Mouse (Mus musculus): Measurements from ENCODE around the gene Sparcl1. TPM values are rescaled to one million over a fixed set of nuclear protein-coding genes. Genes with fewer than 3 reads are reported as not detected.

The Sparcl1 gene
- polyA plus RNA-seq, 1 experiment from 2014 or later = 3.0 TPM

DNA sequence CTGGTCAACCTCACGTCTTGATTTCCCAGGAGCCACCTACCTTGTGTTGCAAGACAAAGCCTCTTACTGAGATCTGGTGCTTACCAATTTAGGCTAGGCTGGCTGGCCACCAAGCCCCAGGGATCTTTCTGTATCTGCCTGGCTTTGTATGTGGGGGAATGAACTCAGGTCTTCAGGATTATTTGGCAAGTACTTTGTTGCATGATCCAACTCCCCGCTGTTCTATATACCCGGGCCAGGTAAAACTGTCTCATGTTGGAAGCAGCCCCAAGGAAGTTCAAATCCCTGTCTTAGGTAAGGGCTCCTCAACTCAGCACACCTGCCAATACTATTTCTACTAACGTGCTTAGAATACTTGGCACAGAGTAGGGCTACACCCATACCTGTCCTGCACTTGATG lies 17.4 kb upstream of the Sparcl1 start:
- Histone ChIP-seq H3K27ac (no peak overlapping the region), H3K4me3 (no peak overlapping the region), H3K9ac (no peak overlapping the region), H3K4me2 (no peak overlapping the region), H3K36me3 (no peaks in the 10 kb centered on the region), H3K27me3 (replicated peaks) (no peaks in the 10 kb centered on the region), H3K4me1 (no peaks in the 10 kb centered on the region), H3K9me3 (replicated peaks) (no peaks in the 10 kb centered on the region)
- ATAC-seq = no peak
- 72% methylated on average over 4 of the region's 4 CpGs for WGBS (ENCODE audit: insufficient replicate concordance)

DNA sequence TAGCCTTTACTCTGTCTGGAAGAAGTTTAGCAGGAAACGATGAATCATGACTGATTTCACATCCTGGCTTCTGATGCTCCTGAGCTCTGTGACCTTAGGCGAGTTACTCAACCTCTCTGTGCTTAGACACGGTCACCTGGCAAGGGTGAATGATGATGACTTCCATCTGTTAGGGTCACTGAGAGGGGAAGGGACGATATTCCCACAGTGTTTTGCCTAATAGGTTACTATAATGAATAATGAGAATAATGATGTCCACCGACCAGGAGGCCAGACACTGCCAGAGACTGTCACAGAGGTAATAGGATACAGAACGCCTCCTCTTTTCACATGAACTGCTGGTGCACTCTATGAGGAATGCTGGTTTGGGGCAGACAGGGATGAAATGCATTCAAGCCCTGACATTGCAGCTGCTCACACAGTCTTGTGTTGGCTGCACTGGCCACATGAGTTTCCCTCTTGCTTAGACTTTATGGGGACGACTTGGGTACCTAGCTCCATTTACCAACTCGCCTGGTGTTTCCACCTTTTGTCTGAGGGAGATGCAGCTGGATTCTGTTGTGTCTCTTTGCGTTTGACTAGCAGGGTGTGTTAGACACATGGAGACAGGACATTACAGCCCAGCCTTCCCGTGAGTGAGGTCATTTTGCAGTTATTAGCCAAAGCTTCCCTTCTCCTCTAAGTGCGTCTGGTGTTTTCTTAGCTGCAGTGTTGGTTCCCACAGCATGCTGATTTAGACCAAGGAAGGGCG lies 14.9 kb upstream of the Sparcl1 start:
- Histone ChIP-seq H3K4me1 (no peaks in the 10 kb centered on the region), H3K27me3 (replicated peaks) (no peaks in the 10 kb centered on the region), H3K4me3 (no peak overlapping the region), H3K9me3 (replicated peaks) (no peaks in the 10 kb centered on the region), H3K4me2 (no peak overlapping the region), H3K9ac (no peak overlapping the region), H3K27ac (no peak overlapping the region), H3K36me3 (no peaks in the 10 kb centered on the region)
- no peak for ATAC-seq
- WGBS (ENCODE audit: insufficient replicate concordance) = 58% methylated on average over 12 of the region's 12 CpGs

DNA sequence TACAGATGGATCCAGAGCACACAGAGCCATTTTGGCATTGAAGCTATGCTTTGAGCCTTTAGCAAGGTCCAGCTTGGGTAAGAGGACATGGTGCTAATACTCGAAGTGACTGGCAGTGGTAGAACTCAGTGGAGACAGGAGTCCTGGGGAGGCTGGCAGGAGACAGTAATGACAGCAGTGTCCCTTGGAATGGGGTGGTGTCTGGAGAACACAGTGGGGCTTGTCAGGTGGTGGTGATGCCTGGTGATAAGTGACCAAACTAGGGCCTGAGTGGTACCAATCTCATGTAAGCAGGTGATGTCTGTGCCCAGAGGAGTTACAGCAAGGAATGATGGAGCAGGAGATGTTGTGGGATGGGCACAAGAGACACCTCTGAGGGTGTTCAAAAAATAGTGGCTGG lies 13.8 kb upstream of the Sparcl1 start:
- Histone ChIP-seq H3K4me2 (no peak overlapping the region), H3K27ac (no peak overlapping the region), H3K4me3 (no peak overlapping the region), H3K9ac (no peak overlapping the region), H3K9me3 (replicated peaks) (no peaks in the 10 kb centered on the region), H3K27me3 (replicated peaks) (no peaks in the 10 kb centered on the region), H3K4me1 (no peaks in the 10 kb centered on the region), H3K36me3 (no peaks in the 10 kb centered on the region)
- WGBS (ENCODE audit: insufficient replicate concordance) = 57% methylated on average over 1 of the region's 1 CpGs
- ATAC-seq = no peak

DNA sequence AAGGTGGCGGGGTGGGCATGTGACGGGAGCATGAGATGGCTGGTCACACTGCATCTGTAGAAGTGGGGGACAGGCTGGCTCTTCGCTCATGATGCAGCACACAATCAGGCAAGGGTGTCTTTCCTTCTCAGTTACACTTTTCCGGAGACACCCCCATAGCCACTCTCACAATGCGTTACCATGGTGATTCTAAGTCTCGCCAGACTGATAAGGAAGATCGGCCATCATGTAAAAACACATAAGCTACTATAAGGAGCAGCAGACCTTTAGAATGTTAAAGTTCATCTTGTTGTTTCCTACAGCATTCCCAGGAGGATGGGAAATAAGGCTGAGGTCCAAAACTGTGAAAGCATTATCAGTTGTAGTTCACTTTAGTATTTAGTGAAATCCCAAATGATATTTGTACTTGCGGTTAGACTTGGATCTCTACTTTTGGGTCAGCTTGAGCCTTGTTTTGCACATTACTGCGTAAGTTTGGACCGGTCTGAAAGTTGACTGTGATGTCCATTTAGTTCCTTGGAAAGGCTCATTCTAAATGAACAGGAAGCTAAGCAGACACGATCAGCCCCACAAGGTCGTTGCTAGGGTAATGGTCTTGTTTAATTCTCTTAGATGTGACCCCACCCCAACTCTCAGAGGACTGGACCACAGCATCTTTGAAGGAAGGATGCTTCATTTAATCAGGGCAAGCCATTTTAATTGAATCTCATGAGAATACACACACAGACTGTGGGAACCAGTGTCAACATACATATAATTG lies 13.2 kb upstream of the Sparcl1 start:
- H3K9ac ChIP-seq = no peak overlapping the region

DNA sequence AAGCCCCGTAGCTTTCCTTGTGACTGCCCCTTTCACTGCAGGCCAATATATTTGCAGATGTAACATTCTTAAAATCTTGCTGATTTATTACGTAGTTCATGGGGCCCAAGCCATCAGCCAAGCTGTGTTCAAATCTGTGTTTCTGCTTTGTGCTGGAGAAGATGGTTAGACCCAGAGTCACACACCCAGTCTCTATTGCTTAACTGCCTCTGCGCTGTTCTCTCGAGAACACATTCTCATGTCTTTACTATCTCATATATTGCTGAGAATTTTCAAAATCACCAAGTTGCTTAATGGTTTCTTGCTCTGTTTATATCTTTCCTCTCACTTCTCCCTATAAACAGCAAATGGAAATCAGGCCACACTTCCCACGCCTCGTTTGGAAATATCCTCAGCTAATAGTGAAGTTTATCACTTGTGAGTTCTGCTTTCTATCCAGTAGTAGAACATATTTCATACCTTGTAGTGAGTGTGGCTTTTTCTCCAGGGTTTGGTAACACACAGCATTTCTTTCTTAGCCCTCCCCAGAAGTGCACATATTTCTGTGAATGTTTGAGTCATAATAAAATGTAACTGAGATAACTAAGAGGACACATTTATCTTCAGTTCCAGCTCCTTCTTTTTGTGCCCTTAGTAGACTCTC lies 10.6 kb upstream of the Sparcl1 start:
- 65% methylated on average over 6 of the region's 6 CpGs for WGBS (ENCODE audit: insufficient replicate concordance)
- Histone ChIP-seq H3K27me3 (replicated peaks) (no peaks in the 10 kb centered on the region), H3K9me3 (replicated peaks) (no peaks in the 10 kb centered on the region), H3K36me3 (no peaks in the 10 kb centered on the region), H3K4me2 (no peak overlapping the region), H3K27ac (no peak overlapping the region), H3K4me3 (no peak overlapping the region), H3K9ac (no peak overlapping the region), H3K4me1 (no peaks in the 10 kb centered on the region)
- ATAC-seq = no peak

More for the DNA sequence above, 13.2 kb upstream of the Sparcl1 start:
- Histone ChIP-seq H3K4me2 (no peak overlapping the region), H3K36me3 (no peaks in the 10 kb centered on the region), H3K27me3 (replicated peaks) (no peaks in the 10 kb centered on the region), H3K27ac (no peak overlapping the region), H3K4me3 (no peak overlapping the region), H3K9me3 (replicated peaks) (no peaks in the 10 kb centered on the region), H3K4me1 (no peaks in the 10 kb centered on the region)
- WGBS (ENCODE audit: insufficient replicate concordance) = 73% methylated on average over 12 of the region's 12 CpGs
- ATAC-seq = no peak

DNA sequence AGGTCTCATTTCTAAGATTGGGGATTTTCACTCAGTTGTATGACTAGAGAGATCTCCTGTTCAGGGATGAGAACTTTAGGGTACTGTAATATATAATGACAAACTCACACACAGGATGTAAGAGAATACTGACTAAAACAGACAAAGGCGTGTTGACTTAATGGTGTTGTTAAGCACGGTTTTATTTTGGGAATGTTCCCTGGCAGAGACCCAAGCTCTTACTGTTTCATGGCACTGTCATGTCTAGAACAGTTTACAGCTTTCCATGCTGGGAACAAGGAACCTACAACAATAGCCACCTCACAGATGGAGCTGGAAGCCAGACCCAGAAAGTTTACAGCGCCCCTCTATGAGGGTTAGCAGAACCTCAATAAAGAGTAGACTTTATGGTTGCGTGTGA lies 2.4 kb upstream of the Sparcl1 start:
- Histone ChIP-seq H3K9me3 (replicated peaks) (no peaks in the 10 kb centered on the region), H3K9ac (no peak overlapping the region), H3K4me1 (no peaks in the 10 kb centered on the region), H3K36me3 (no peaks in the 10 kb centered on the region), H3K27me3 (replicated peaks) (no peaks in the 10 kb centered on the region), H3K27ac (no peak overlapping the region), H3K4me2 (no peak overlapping the region), H3K4me3 (no peak overlapping the region)
- ATAC-seq = no peak
- 74% methylated on average over 4 of the region's 4 CpGs for WGBS (ENCODE audit: insufficient replicate concordance)

DNA sequence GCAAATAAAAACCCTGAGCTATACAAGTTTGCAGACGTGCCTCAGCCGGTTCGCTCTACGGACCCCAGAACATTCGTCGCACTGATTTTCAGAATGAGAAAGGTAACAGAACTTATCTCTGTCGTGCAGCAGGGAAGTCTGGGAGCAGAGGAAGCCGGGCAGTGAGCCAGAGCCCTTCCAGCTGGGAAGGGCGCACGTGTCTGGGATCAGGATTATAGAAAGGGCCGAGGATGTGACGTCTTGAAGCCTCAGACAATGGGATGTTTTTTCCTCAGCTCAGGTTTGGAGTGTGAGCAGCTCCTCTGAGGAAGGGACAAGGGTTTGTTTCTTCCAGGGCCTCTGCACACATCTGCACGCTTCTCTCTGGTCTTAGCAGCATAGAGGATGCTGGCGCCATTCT lies 1.6 kb upstream of the Sparcl1 start:
- 55% methylated on average over 14 of the region's 14 CpGs for WGBS (ENCODE audit: insufficient replicate concordance)
- H3K27ac ChIP-seq = no peak overlapping the region

DNA sequence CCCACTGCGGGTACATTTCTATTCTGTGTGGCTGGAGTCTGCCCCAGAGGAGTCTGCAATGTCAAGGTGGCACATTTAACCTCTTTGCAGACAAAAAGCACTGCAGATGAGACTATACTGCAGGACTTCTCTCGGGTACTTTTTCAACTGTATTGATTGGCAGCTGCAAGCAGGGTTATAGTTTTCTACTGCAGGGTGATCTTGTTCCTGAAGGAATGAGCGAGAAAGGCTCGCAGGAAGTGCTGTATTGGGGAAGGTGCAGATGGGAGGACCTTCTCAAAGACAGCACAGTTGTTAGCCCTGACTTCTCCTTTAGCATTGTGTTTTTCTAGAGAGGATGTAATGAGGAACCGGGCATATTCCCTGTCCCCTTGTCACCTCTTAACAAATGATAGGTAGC lies 1.0 kb downstream of the Sparcl1 start:
- Histone ChIP-seq H3K4me1 (peaks cover 3% of the 10 kb centered on the region; the same call in 1 of the 2 replicates), H3K4me2 (no peak overlapping the region), H3K36me3 (no peaks in the 10 kb centered on the region), H3K9me3 (replicated peaks) (no peaks in the 10 kb centered on the region), H3K4me3 (no peak overlapping the region), H3K27ac (no peak overlapping the region), H3K9ac (no peak overlapping the region), H3K27me3 (replicated peaks) (no peaks in the 10 kb centered on the region)
- ATAC-seq = no peak
- 16% methylated on average over 5 of the region's 5 CpGs for WGBS (ENCODE audit: insufficient replicate concordance)

More for the DNA sequence above, 1.6 kb upstream of the Sparcl1 start:
- no peaks in the 10 kb centered on the region for H3K36me3 ChIP-seq
- H3K4me1 ChIP-seq = no peaks in the 10 kb centered on the region; the same call in 1 of the 2 replicates
- 0 out of 2 replicates have a peak, but pooled peaks have one; percentile 24 for ATAC-seq
- no peak overlapping the region for H3K4me2 ChIP-seq
- H3K9ac ChIP-seq = no peak overlapping the region
- H3K4me3 ChIP-seq = no peak overlapping the region
- H3K9me3 ChIP-seq (replicated peaks) = no peaks in the 10 kb centered on the region
- H3K27me3 ChIP-seq (replicated peaks) = no peaks in the 10 kb centered on the region

DNA sequence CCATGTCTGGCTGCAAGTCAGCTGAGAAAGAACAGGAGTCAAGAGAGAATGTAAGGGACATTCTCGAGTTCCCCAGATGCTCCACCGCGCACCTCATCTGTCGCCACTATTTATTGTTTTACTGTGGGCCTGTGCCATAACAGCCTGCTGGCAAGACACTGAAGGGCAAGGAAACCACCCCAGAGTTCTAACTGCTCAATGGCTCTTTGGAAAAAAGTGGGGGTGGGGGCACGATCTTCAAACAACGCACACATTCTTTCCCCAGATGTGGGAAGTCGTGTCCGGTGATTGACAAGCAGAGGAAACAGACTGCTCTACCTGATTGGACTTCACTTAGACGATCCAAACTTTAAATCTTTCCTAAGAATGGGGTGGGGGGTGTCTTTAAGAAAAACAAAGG lies 1.5 kb downstream of the Sparcl1 start:
- WGBS (ENCODE audit: insufficient replicate concordance) = 16% methylated on average over 9 of the region's 9 CpGs
- H3K9me3 ChIP-seq (replicated peaks) = no peaks in the 10 kb centered on the region
- no peak overlapping the region for H3K4me3 ChIP-seq
- no peaks in the 10 kb centered on the region for H3K36me3 ChIP-seq
- H3K27me3 ChIP-seq (replicated peaks) = no peaks in the 10 kb centered on the region
- no peak for ATAC-seq
- no peak overlapping the region for H3K9ac ChIP-seq
- peaks cover 3% of the 10 kb centered on the region; the same call in 1 of the 2 replicates for H3K4me1 ChIP-seq
- no peak overlapping the region for H3K27ac ChIP-seq
- H3K4me2 ChIP-seq = no peak overlapping the region

DNA sequence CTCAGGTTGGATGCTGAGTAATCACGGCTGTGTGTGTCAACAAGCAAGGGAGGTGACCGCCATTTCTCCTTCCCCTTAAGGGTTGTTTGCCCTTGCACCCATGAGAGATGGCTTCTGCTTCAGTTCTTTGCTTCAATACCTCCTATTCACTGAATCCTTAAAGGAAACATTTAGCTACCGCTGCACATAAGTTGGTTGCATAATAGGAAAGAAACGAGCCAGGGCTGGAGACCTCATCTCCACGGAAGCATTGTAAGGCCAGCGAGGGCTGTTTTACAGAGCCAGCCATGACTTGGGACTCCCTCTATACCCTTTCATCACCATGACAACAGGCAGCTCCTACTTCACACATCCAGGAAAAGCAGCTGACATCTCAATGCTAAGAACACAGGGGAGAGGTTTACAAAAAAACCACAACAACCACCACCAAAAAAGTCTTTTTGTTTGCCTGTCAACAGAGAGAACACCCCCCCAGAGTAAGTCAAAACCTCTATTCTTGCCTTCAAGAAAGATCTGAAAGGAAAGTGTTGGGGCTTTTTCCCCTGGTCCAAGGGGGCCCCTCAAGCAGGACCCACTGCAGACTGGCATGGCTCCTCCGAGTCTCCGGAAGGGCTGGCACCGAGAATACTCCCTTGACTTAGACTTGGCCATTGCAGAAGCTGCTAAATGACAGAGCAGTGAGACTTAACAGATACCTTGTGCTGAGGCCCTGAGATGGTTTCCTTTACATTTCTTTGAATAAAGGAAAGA lies 3.2 kb downstream of the Sparcl1 start:
- H3K27me3 ChIP-seq (replicated peaks) = no peaks in the 10 kb centered on the region
- no peak overlapping the region for H3K4me3 ChIP-seq
- WGBS (ENCODE audit: insufficient replicate concordance) = 40% methylated on average over 9 of the region's 9 CpGs
- no peak overlapping the region for H3K9ac ChIP-seq
- no peak overlapping the region; the same call in 1 of the 2 replicates for H3K27ac ChIP-seq
- no peak overlapping the region for H3K4me2 ChIP-seq
- no peak for ATAC-seq
- peaks cover 3% of the 10 kb centered on the region; the same call in 1 of the 2 replicates for H3K4me1 ChIP-seq
- no peaks in the 10 kb centered on the region for H3K36me3 ChIP-seq
- no peaks in the 10 kb centered on the region for H3K9me3 ChIP-seq (replicated peaks)

DNA sequence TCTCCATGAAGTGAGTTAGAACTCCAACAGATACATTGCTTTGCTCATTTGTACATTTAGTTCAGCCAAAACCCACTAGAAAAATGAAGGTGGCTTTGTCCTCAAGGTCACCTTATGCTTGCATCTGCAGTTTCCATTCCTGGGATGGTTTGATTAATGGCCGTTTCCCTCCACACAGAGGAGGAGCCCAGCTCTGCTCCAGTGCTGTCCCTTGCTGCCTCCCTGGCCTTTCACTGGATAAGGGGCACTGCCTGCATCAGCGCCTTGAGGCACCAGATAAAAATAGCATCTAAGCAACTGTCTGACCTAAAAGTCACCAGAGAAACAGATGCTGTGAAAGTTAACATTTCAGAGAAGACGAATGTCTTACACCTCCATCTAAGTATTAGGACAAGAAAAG lies 4.0 kb downstream of the Sparcl1 start:
- 0 out of 2 replicates have a peak, but pooled peaks have one; percentile 37 for ATAC-seq
- Histone ChIP-seq H3K36me3 (no peaks in the 10 kb centered on the region), H3K4me1 (peaks cover 3% of the 10 kb centered on the region; the same call in 1 of the 2 replicates), H3K27me3 (replicated peaks) (no peaks in the 10 kb centered on the region), H3K4me3 (no peak overlapping the region), H3K9ac (no peak overlapping the region), H3K27ac (no peak overlapping the region), H3K9me3 (replicated peaks) (no peaks in the 10 kb centered on the region), H3K4me2 (no peak overlapping the region; the same call in 1 of the 2 replicates)
- WGBS (ENCODE audit: insufficient replicate concordance) = 42% methylated on average over 3 of the region's 3 CpGs
